Mouse (Mus musculus) kidney, postnatal 14 days (tissue): ENCODE measurements around the gene P2rx1.

Source experiments
- DNase-seq: peaks from one replicate; pipeline ENCODE4 v3.0.0; 2022; ENCODE audit warnings: mixed read lengths

Gene P2rx1

DNA sequence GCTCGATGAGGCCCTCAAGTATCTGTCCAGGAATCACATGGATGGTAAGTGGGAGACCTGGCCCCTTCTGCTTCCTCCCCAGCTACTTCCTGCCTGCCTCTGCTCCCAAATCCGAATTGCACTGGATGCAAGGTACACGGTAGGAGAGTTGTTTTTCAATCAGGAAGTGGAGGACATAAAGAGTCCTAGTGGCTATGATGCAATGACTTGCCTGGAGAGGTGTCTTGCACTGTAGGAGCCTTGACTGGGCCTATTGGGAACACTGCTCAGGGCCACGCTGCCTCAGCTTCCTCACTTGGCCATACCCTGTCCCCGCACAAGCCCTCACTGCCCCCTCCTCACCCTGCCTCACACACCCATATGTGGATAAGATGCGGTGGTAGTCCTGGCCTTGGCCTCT, 9.9 kb upstream of the P2rx1 start:
- DNase-seq = no peak

DNA sequence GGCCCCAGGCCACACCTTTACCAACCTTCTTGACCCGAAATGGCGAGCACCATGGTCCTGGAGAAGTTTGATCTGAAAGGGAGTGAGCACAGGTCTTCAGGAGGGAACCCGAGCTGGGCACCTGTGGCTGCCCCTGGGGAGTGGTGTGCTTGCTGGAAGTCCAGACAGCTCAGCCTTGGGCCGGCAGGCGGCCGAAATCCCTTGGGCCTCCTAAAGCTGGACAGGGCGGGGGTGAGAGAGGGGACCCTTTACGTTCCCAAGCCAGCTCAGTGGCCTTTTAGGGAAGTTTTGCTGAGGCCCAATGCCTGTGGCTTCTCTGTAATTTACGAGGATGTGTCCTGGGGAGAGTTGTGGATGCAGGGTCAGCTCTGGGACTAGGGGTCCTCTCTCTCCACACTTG, 8.2 kb upstream of the P2rx1 start:
- DNase-seq = peak; percentile 41

DNA sequence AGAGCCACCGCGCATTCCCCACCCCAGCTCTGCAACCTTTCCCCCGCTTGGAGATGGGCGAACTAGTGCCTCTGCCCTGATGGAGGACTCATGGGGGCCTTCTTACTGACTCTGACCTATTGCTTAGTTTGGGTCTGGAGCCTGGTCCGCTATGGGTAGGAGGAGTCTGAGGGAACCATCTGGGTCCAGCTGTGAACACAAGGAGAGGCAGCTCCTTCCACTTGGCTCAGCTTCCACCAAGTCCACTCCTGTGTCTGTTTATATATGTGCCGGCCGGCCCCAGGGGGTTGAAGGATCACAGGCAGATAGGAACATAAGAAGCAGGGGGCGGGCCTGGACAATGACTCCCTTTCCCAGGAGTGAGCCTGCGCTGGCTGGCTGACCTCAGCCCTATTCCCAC, 6.9 kb upstream of the P2rx1 start:
- peak; percentile 56 for DNase-seq

DNA sequence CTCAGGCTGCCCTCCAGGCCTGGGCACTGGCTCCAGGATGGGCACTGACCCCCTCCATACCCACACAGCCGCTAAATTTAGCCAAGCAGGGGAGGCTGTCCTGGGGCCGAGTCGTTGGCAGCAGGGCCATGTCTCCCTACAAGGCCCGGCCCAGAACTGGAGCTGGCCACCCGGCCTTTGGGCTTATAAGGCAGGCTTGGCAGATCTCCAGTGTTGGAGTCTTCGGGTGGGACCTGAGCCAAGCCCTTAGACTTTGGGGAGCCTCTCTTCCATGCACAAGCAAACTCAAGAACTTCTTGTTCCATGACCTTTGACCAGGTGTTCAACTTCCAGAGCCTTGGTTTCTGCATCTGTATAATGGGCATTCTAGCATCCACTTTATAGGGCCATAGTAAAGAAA, 2.6 kb upstream of the P2rx1 start:
- no peak for DNase-seq

DNA sequence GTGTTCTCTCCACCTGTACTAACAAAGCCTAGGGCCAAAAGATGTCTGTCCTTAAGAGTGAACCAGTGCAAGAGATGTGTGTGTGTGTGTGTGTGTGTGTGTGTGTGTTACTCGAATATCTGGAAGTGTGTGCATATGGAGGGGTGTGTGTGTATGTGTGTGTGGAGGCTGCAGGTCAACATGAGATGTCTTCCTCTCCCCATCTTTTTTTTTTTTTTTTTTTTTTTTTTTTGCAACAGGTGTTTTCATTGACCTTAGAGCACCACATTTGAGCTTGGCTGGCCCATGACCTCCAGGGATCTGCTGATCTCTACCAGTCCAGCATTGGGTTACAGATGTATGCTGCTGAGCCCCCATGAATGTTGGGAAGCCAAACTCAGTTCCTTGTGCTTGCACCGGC, 2.1 kb upstream of the P2rx1 start:
- DNase-seq = no peak

DNA sequence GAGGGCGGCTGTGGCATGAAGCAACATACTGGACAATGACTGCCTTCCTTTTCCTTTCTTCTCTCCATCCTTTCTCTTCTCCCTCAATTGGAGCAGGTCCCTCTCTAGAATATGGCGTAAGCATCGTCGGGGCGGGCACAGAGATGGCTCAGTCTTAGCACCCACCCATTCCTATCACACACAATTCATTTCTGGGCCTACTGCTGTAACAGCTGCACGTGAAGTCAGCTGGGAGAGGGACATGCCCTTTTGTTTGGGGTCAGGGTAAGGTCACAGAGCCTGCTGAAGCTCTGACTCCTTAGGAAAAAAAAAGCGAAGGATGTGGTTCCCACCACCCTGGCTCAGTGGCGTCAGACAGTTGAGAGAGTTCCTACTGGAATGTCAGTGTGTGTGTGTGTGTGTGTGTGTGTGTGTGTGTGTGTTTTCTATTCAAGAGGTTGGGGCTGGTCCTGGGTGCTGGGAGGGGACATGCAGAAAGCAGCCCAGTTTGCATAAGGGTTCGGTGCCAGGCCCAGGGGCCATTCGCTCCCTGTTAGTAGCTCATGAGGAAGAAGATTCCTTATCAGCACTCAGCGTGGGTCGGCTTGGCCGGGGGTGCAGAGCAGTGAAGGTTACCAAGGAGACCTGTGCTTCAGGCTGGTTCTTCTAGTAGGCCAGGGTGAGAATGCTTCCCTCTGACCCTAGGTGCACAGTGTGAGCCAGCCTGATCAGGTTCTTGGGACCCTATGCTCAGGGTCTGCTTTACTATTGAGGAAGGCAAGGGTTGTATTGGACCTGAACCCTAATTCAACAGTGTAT, 1.2 kb upstream of the P2rx1 start:
- no peak for DNase-seq

DNA sequence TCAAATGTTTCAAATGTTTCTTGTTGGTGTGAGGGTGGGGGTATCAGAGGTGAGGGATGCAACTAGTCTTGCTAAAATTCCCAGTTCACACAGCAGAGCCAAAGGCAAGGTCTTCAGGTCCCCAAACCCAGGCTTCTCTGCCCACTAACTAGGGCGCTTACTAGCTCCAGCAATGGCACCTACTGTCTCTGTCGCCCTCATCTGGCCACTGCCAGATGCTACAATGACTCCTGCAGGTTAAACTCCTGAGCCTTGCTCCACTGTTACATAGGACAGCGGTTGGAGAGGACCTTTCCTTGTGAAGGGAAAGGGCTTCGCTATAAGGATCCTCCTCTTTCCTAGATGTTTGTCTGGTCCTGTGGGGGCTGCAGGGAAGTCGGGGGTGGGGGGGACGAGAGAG, 2.1 kb downstream of the P2rx1 start:
- DNase-seq = peak; percentile 84

DNA sequence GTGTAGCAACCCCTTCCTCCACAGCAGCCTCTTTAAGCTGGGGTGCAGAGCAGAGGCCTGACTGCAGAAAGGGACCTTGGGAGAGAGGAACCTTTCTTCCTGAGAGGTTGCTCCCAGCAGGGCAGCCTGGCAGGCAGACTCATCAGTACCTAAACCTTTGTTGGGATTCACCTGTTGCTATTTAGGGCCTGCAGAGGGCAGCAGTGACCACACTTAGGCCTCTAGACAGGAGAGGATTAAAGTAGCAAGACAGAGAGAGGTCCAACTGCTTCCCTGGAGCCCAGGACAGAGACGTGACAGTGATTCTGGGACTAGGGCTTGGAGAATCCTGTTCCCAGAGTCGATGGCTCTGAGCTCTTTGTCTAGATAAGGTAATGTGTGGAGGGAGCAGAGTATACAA, 7.5 kb downstream of the P2rx1 start:
- DNase-seq = peak; percentile 79

DNA sequence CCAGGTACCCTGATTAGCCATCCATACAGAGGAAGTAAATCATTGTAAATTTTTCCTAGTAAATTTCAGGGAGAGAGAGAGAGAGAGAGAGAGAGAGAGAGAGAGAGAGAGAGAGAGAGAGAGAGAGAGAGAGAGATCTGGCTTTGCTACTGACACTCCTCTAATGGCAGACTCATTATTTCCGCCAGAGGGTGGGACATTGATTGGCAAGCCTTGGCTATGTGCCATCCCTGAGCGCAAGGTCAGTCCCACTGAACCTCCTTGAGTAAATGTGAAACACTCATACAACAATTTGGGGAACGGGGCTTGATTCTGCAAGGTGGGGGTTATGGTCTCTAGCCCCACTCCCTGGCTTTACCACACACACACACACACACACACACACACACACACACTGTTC, 8.2 kb downstream of the P2rx1 start:
- no peak for DNase-seq

DNA sequence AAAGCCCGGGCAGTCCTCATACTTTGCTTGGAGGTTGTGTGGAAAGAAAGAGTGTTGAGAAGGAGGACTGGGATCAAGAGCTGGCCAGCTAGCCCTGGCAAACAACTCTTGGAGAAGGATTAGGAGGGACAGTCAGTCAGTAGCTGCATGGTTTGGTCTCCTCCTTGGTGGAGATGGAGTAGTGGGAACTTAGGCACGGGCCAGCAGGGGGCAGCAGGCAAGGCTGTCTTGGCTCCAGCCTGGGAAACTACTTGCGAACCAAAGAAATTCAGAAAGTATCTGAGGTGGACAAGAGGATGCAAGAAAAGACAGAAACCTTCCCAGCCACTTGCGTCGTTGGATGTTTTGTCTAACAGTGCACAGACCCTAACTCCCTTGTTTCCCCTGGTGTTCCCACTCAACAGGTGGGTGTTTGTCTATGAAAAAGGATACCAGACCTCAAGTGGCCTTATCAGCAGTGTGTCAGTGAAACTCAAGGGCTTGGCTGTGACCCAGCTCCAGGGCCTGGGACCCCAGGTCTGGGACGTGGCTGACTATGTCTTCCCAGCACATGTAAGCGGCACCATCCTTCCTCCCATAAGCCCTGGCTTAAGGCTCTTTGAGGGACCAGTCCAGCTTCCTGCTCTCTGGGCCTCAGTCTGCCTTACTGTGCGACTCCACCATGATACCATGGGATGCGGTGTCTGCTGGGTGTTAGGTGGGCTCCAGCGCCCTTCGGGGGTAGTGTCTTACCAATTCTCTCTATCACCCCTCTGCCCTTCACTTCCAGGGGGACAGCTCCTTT, 9.0 kb downstream of the P2rx1 start:
- DNase-seq = peak; percentile 68

DNA sequence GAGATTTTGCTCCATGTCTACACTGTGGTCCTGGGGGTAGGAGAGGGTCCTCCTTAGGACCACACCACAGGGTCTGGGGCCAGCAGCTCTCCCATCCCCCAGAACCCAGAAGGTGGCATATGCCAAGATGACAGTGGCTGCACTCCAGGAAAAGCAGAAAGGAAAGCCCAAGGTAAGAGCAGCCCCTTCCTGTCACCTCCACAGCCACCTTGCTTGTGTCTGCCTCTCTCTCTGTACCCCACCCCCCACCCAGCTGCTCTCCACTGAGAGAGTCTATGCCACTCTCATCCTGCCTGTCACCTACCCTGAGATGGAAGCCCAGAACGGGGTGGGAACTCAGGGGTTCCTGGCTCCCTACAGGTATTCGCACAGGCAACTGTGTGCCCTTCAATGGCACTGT, 9.9 kb downstream of the P2rx1 start:
- no peak for DNase-seq

DNA sequence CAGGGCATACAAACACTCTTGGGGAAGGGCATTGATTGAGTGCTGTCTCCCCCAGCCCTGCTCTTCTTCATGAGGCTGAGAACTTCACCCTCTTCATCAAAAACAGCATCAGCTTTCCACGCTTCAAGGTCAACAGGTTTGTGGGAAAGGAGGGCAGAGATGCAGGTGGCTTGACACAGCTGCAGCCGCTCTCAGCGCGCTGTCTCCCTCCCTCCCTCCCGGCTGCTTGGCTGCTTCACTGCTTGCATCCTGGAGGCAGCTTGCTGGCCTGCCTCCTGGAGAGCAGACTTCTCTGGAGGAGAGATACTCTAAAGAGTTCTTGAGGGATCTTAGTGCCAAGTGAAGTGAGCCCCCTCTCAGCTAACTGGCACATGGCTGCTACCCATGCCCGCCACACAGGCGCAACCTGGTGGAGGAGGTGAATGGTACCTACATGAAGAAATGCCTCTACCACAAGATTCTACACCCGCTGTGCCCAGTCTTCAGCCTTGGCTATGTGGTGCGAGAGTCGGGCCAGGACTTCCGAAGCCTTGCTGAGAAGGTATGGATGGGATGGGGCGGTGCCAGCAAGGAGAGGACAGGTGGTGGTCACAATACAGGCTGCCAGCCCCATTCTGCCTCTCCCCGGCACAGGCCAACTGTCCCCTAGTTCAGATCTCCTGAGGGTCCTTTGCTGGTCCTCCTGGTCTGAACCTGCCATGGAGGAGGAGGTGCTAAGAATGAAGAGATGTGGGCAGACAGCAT, 10.8 kb downstream of the P2rx1 start:
- no peak for DNase-seq

DNA sequence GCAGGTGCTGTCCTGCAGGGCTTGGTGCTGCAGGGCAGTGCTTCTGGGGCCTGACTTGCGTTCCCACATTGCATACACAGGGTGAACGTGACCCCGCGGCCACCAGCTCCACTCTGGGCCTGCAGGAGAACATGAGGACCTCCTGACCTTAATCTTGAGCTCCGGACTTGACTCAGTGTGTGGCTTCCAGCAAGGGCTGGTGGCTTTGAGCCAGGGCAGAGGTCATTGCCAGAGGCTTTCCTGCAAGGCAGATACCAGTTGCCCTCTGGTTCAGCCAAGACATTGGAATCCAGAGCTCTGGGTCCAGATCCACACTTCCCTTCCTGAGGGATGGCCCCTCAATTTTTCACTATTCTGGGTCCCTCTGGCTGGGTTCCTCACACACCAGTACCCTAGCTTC, 15.1 kb downstream of the P2rx1 start:
- DNase-seq = no peak

DNA sequence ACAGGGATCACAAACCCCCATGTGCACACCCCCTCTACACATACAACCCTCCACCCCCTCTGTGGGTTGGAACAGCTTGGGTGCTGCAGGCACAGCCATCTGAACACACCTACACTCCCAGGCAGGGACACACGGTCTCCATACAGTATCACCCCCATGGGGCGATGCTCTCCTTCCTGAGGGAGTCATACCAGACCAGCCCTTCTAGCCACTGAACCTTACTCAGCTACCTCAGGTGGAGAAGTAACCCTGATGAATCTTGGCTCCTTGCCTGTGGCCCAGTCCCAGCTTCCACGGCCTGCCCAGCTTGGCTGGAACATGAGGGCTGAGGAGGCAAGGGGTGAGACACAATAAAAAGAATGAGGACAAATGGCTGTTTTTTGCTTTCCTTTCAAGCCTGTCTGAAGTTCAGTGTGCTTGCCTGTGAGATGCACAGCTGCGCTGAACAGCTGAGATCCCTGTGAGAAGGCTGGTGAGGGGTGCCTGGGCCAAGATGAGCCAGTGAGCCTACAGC, 16.0 kb downstream of the P2rx1 start:
- DNase-seq = peak; percentile 53

DNA sequence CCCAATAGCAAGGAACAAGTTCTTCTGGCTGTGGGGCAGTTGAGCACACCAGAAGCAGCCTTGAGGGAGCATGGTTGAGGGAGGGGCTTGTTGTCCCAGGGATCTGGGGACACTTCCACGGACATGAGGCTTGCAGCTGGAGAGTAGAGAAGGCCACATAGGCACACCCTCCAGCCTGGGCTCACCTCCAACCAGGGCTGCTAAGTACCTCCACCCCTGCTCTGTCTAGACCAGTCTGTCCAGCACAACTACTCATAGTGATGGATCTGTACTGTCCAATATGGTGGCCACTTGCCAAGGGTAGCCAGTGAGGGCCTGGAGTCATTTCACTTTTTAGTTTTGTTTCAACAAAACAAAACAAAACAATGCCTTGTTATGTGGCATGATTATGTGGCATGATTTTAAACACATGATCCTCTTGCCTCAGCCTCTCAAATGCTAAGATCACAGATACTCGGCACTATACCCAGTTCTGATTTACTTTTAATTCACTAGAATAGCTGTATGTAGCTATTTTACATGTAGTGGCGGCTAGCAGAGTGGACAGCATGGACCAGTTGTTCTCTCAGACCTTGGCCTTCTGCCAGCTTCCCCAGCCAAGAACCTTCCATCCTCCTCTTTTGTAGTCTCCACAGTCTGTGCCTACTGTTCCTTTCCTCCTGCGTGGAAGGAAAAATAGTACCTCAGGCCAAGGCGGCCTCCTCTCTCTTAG, 16.6 kb downstream of the P2rx1 start:
- peak; percentile 42 for DNase-seq

DNA sequence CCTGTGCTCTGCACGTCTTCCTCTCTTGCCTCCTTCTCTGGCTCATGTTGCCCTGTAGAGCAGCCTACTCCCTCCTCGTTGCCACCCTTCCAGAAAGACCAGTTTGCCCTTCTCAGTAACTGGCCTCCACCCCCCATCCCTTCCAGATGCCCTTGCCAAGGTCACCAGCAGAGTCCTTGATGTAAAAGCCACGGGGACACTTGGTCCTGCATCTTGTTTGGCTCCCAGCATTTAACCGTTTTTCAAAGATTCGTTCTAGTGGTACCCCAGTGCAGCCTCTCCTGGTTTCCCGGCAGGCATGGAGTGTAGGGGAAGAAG, 17.2 kb downstream of the P2rx1 start:
- DNase-seq = no peak

DNA sequence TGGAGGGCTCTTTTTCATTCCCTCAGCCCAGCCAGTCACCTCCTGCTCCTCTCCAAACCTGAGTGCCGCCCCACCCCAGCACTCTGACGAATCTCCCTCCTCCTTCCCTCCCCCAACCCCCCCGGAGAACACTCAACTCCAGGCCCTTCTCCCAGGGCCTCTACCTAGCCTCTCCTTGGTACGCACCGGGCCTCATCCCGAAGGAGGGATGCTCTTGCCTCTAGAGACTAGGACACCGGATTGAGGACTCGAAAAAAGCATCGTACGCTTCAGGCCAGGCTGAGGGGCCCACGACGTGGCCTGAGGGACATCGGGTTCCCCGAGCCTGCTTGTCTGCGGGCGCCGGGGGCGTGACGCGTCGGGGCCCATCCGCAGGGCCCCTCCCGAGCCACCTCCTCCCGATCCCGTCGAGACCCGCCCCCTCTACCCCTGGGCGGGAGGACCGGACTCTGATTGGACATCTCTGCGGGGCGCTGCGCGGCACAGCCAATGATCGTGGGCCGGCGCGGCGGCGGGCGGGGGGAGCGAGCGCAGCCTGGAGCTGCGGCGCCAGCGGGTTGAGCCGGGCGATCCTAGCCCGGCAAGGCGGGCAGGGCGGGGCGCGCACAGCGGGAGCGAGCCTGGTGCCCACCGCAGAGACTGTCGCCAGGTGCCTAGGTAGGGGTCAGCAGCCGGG, 19.7 kb downstream of the P2rx1 start, which contains the start of gene Camkk1:
Gene Camkk1, plus strand, starts transcription at position 538 of the 676 bp plus-strand sequence.
- peak; percentile 94 for DNase-seq

DNA sequence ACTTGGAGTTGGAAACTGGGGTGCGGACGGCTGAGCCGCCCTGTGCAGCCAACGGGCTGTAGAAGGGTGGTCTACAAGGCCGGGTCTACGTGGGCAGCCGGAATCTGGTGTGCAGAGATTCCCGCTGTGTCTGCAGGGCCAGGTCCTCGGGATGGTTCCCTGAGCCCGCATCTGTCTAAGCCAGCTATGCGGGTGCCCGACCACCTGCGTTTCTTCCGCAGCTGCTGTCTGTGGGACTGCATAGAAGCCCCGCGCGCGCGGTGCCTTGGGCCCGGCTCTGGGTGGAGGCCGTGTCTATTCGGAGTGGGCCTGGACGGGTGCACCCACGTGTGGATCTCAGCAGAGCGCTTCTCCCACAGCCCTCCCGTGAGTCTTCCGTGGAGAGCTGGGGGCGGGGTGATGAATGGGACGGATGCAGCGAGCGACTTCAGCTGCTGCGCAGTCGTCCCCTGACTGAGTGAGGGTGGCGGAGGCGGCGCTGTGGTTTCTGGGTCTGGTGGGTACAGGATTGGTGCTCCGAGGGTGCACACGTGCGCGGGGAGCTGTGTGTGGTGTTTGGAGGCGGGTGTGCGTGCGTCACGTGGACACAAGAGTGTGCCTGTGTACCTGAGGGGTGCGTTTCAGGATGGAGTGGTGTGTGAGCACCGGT, 20.4 kb downstream of the P2rx1 start:
- peak; percentile 38 for DNase-seq

DNA sequence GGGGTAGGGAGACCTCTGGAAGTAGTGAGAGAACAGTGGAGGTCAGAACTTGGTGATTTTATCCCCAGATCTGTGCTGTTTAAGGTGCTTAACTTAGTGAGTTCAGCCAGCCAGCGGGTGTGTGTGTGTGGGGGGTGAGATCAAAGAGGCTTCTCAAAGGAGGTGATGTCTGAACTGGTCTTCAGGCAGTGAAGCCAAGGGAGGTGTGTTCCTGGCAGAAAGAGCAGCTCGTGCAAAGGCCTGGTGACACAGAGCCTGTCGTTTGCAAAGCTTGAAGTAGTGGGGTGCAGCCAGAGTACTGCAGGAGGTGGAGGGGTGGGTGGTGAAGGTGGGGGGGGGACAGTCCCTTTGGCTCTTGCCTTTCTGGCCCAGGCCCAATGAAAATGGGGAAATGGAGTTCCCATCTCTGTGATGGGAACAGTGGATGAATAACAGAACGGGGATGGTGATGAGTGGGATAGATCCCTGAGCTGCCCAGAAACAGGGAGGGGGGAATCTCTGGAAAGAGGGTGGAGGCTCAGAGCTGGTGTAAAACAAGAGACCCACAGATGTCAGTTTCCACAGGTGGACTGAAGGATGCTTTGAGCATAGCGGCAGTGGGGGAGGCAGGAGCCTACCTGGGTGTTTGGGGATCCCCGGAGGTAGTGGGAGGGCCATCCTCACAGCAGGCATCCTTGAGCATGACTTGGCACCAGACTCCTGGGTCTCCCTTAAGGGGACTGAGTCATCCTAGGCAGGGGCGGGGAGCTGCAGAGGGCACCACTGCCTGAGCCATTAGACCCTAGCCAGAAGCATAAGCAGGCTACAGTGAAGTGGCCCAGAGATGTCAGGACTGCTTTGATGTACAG, 22.3 kb downstream of the P2rx1 start:
- DNase-seq = no peak

DNA sequence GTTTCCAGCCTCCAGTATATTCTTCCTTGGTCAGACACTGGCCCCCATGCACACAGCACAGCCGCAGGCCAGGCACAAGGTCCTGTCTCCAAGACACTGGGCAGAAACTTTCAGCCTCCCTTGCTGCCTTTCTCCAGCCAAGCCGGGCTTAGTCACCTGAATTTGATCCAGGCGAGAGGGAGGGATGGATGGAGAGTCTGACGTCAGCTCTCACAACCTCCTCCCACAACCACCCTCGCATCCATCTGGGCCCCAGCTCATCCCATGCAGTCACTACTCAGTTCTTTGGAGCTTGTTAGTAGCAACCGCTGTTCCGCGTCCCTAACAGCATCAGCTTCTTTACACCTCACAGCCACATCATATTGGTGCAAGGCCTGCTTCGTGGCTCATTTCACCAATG, 24.2 kb downstream of the P2rx1 start:
- no peak for DNase-seq

DNA sequence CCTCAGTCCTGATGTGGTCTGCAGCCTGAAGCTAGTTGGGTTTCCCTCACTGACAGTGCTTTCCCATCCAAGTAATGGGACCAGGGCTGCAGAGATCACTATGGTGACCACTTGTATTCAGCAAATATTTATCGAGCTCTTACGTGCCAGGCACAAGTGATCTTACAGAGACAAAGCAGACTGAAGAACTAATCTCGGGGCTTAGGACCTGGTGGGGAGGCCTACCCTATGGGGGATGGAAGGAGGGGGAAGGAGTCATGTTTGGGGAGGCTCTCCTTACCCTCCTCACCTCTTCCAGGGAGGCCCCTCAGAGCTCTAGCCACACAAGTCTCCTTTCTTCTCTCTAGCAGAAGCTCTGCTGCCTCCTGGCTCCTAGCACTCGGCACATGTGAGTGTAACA, 24.9 kb downstream of the P2rx1 start:
- no peak for DNase-seq
